Mouse (Mus musculus) Patski (cell line): Measurements from ENCODE around the gene Hoxb6. TPM values are rescaled to one million over a fixed set of nuclear protein-coding genes. Genes with fewer than 3 reads are reported as not detected.

Experiments used
- ATAC-seq: fragments of 100-300 bp; one replicate; pipeline ENCODE4 v1.8.0; 2021
- CTCF ChIA-PET: fragments of 350-600 bp; sonication (Branson Sonifier 250); formaldehyde crosslinking; loops from one replicate; lab custom pipeline; 2022; ENCODE audit warnings: inconsistent platforms; lab: Charles Lee
- POLR2A ChIA-PET: fragments of 350-600 bp; sonication (Branson Sonifier 250); formaldehyde crosslinking; loops from one replicate; lab custom pipeline; 2022; ENCODE audit warnings: antibody characterized with exemption, inconsistent platforms; lab: Charles Lee
- DNase-seq: peaks from one replicate; pipeline ENCODE4 v3.0.0-alpha.2; 2011; ENCODE audit warnings: low read depth, low spot score
- H3K27me3 ChIP-seq: fragments of 371-371 bp; one replicate; pipeline ENCODE4 v1.5.1; 2021
- CTCF ChIP-seq: fragments of 100-300 bp; IDR thresholded peaks from one replicate; pipeline ENCODE4 v1.5.1; 2021
- in situ Hi-C: fragments of 300-500 bp; cut with MboI; formaldehyde crosslinking; loops from 3 replicates; pipeline ENCODE4 v1.11.1; 2018; ENCODE audit warnings: low pct_unique_long_range_greater_than_20kb, mixed read lengths
- polyA plus RNA-seq: library from polyadenylated mRNA; unstranded; gene quantifications from one replicate; pipeline ENCODE4 v1.2.3, GENCODE M21; 2021

Hoxb6 gene
- polyA plus RNA-seq, 1 experiment from 2014 or later: 69.7 TPM

DNA sequence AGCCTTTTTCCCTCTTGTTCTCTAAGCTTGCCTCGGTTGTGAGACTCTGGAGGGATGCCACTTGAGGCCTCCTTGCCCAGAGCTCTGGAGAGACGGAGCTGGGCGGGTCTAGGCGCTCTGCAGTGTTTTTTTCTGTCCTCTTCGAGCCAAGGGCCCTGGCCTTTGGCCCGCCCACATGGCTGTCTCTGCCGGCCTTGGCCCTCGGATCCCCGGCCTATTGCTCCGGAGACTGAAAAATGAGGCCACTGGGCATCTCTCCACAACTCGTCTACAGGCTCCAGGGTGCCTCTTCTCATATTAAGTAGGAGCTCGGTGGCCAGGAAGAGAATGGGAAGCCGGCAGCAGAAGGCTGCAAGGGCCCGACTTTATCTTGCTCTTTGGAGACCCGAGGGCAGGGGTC lies 9.6 kb downstream of the Hoxb6 start:
- no peak for TF ChIP-seq CTCF
- no peak for DNase-seq

DNA sequence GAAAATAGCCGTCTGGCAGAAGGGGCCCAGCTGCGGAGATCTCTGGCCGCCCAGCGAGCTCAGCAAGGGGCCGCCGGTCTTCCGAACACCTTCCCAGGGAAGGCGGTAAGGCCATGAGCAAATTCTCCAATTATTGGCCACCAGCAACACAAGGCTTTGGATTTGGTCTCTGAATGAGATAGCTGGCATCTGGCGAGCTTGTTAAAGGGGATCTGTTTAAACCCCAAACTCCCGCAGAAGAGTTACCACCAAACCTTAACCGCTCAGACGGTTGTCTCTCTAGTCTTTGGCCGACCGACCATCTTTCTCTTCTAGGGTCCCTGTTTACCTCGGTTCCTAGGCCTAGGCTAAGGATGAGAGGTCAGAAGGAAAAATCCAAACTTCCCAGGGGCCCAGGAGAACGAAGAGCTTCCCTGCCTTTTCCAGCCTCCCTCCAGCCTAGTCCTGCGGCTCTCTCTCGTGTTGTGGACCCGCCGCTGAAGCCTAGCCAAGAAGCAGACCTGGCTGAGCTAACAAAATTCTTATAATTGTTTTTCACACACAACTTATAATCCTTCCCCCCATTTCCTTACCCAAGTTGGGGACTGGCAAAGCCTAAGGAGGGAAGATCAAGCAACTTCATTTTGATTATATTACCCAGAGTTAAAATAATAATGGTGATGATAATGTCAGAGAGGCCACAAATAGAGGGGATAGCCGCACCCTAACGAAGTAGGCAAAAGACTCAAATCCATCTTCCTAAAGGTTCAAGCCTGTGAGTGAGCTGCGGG lies 10.3 kb downstream of the Hoxb6 start:
- H3K27me3 ChIP-seq: no peaks in the 10 kb centered on the region

More for the DNA sequence above, 9.6 kb downstream of the Hoxb6 start:
- ATAC-seq: no peak
- in situ Hi-C loops: loop anchor here (5.0 to 10.0 kb wide), 5 partner anchors 113 to 560 kb away; no protein-coding TSS in a partner anchor
- H3K27me3 ChIP-seq: no peaks in the 10 kb centered on the region
- ChIA-PET CTCF (interaction anchor here (0.7 to 21.6 kb wide), 6 partner anchors 9 to 319 kb away, joined by 3 to 215 read pairs (median 6); partner anchors contain the start of gene Hoxb8), POLR2A (interaction anchor here (0.6 to 42.9 kb wide), 14 partner anchors 0 to 330 kb away, joined by 3 to 1274 read pairs (median 4); partner anchors contain the start of genes Hoxb4, Hoxb5, Hoxb6 and Hoxb7)

DNA sequence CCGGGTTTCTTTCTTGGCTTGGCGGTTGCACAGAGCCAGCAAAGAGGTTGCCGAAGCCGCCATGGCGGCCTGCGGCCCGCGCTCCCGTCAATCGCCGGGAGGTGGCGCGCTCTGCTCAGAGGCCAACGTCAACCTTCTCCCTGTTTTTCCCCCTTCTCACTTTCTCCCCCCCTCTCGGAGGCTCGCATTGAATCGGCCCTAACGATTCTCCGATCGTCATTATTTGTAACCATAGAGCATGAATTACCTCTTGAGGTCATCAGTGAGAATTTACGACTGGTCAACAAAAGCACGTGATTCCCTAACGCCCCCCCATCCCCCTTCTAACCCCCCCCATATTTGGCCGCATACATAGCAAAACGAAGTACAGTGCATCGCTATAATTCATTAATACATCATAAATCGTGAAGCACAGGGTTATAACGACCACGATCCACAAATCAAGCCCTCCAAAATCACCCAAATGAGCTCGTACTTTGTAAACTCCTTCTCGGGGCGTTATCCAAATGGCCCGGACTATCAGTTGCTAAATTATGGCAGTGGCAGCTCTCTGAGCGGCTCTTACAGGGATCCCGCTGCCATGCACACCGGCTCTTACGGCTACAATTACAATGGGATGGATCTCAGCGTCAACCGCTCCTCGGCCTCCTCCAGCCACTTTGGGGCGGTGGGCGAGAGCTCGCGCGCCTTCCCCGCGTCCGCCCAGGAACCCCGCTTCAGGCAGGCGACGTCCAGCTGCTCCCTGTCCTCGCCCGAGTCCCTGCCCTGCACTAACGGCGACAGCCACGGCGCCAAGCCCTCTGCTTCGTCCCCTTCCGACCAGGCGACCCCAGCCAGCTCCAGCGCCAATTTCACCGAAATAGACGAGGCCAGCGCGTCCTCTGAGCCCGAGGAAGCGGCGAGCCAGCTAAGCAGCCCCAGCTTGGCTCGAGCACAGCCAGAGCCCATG lies 11.1 kb downstream of the Hoxb6 start, which contains the start of gene Hoxb5:
Gene Hoxb5, plus strand, starts transcription at position 186 of the 949 bp plus-strand sequence.
- no peak for ATAC-seq
- TF ChIP-seq CTCF: no peak
- in situ Hi-C loops: loop anchor here (5.0 to 10.0 kb wide), 5 partner anchors 111 to 559 kb away; no protein-coding TSS in a partner anchor
- H3K27me3 ChIP-seq: no peaks in the 10 kb centered on the region
- POLR2A ChIA-PET: interaction anchor here (0.8 to 42.9 kb wide), 12 partner anchors 1 to 434 kb away, joined by 3 to 1274 read pairs (median 14); partner anchors contain the start of genes Hoxb3, Hoxb4, Hoxb5 and Hoxb6
- CTCF ChIA-PET: interaction anchor here (0.7 to 21.6 kb wide), 14 partner anchors 8 to 317 kb away, joined by 3 to 215 read pairs (median 6); partner anchors contain the start of genes Hoxb3, Hoxb6 and Hoxb8
- peak; percentile 87 for DNase-seq

More for the DNA sequence above, 10.3 kb downstream of the Hoxb6 start:
- ChIA-PET CTCF (interaction anchor here (0.7 to 21.6 kb wide), 11 partner anchors 9 to 318 kb away, joined by 3 to 215 read pairs (median 6); partner anchors contain the start of genes Hoxb6 and Hoxb8), POLR2A (interaction anchor here (0.6 to 42.9 kb wide), 15 partner anchors 0 to 437 kb away, joined by 3 to 1274 read pairs (median 4); partner anchors contain the start of genes Hoxb3, Hoxb4, Hoxb5 and Hoxb6)
- no peak for ATAC-seq
- no peak for DNase-seq
- in situ Hi-C loops: loop anchor here (5.0 to 10.0 kb wide), 5 partner anchors 112 to 560 kb away; no protein-coding TSS in a partner anchor
- TF ChIP-seq CTCF: no peak

DNA sequence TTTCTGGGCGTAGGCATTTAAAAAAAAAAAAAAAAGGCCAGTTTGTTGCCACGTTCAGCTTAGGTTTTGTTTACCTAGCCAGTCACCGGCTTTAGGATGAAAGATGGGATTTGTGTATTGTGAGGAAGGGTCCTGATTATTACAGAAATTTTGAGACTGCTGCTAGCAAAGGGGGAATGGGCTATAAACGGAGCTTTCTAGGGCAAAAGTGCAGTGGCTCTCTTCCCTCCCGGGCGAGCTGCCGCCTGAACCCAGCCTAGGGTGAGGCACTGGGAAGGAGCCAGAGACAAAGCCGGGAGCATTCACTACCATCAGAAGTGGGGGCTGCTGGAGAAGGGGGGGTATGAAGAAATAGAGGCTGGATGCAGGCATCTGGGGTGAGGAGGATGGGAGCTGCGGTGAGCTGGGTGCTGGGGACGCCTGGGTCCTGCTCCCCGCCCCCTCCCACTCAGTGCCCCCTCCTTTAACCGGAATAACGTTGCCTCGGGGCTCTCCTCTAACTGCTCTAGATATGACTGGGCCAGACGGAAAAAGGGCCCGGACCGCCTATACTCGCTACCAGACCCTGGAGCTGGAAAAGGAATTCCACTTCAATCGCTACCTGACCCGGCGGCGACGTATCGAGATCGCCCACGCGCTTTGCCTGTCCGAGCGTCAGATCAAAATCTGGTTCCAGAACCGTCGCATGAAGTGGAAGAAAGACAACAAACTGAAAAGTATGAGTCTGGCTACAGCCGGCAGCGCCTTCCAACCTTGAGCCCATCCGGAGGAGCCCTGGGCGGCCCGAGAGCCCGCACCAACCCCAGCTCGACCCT lies 12.3 kb downstream of the Hoxb6 start:
- in situ Hi-C loops: loop anchor here (5.0 to 10.0 kb wide), 5 partner anchors 110 to 558 kb away; no protein-coding TSS in a partner anchor
- no peak for ATAC-seq
- DNase-seq: no peak

DNA sequence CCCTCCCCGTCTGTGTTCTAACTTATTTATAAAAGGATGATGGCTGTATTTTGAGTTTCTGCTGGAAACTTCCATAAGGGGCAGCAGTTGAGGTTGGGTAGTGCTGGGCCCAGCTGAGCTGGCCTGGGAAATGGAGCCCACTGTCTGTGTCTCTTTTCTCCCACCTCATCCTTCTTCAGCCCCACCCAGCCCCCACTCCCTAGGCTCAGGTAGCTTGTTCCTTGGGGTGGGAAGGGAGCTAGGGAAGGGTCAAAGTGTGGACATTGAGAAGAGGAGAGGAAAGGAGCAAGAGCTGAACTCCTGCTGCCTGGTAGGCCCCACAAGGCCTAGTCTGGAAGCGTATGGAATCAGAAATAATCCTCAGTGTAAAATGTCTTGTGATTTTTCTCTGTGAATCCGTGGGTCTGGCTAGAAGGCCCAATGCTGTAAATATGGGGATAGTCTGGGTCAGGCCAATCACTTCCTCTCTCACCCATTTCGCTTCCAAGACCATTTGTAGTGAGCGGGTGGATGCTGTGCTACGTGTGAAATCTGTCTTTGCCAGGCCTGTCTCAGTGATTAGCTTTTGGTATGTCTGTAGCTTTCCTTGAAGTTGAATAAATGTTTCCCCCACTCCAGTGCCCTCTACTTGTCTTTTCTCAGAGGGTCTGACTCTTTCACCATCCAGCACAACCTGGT lies 13.4 kb downstream of the Hoxb6 start:
- ChIA-PET POLR2A (interaction anchor here (0.8 to 42.9 kb wide), 16 partner anchors 4 to 557 kb away, joined by 3 to 1274 read pairs (median 7); partner anchors contain the start of genes Hoxb2, Hoxb3, Hoxb4 and Hoxb5), CTCF (interaction anchor here (2.0 to 21.6 kb wide), 6 partner anchors 10 to 315 kb away, joined by 5 to 215 read pairs (median 13); partner anchors contain the start of genes Hoxb3 and Hoxb8)
- in situ Hi-C loops: loop anchor here (10.0 kb wide), 2 partner anchors 109 to 369 kb away; no protein-coding TSS in a partner anchor
- no peaks in the 10 kb centered on the region for H3K27me3 ChIP-seq
- ATAC-seq: no peak
- no peak for DNase-seq
- TF ChIP-seq CTCF: no peak

More for the DNA sequence above, 12.3 kb downstream of the Hoxb6 start:
- no peak for TF ChIP-seq CTCF
- ChIA-PET CTCF (interaction anchor here (0.7 to 21.6 kb wide), 9 partner anchors 9 to 316 kb away, joined by 3 to 215 read pairs (median 7); partner anchors contain the start of genes Hoxb3, Hoxb6 and Hoxb8), POLR2A (interaction anchor here (0.7 to 42.9 kb wide), 18 partner anchors 2 to 558 kb away, joined by 3 to 1274 read pairs (median 8); partner anchors contain the start of genes Hoxb2, Hoxb3, Hoxb4 and Hoxb5)
- H3K27me3 ChIP-seq: no peaks in the 10 kb centered on the region

DNA sequence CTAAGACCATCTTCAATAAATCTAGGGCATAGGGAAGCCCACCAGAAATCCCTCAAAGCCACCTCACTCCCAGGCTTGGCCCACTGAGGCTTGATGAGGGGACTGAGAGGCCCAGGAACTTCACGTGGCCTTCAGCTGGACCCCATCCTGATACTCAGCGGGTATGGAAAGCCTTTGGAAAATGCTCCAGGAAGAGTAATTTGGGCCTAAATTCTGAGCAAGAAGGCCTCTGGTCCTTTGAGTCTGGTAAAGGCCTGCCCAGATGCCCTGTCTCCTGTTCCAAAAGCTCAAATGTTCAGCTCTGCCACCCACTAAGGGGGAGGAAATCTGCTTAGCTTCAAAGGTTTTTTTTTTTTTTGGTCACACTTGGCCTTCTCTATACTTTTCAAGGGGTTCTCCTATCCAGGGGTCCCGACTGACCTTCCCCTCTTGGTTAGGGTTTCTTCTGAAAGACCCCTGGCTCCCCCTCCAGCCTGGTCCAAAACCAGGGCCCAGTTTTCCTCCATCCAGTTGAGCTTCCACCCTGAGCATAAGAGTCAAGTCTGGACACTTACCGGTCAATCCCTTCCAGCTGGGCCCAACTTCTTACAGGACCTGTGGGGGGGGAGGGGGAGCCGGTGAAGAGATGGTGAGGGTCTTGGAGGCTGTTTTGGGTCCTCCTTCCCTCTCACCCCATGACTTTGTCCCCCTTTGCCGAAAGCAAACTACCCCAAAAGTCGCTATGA lies 14.1 kb downstream of the Hoxb6 start:
- no peak for TF ChIP-seq CTCF
- POLR2A ChIA-PET: interaction anchor here (0.6 to 42.9 kb wide), 16 partner anchors 4 to 315 kb away, joined by 3 to 1274 read pairs (median 6); partner anchors contain the start of genes Hoxb2, Hoxb3, Hoxb4 and Hoxb5
- in situ Hi-C loops: loop anchor here (10.0 kb wide), 2 partner anchors 108 to 368 kb away; no protein-coding TSS in a partner anchor
- ATAC-seq (no peak), DNase-seq (no peak)
- CTCF ChIA-PET: interaction anchor here (0.9 to 21.6 kb wide), 5 partner anchors 10 to 247 kb away, joined by 3 to 215 read pairs (median 12); partner anchors contain the start of gene Hoxb8
- no peaks in the 10 kb centered on the region for H3K27me3 ChIP-seq

DNA sequence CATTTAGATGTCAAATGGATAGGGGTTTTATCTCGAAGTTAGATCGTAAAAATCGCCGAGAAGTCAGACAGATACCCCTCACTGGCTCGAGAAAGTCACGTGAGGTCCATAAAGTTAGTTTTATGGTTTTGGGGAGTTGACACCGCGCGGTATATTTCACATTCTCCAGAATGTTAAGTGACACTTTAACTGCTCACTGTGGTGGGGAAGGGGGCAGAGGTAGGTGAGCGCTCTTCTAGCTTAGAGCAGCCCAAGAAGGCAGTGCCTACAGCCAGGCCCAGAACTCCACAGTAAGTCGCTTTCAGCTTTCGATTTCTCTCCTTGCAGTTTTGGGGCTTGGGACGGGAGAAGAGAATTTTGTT lies 14.6 kb downstream of the Hoxb6 start:
- in situ Hi-C loops: loop anchor here (10.0 kb wide), 2 partner anchors 108 to 368 kb away; no protein-coding TSS in a partner anchor
- H3K27me3 ChIP-seq: no peaks in the 10 kb centered on the region
- peak; percentile 89 for DNase-seq
- TF ChIP-seq CTCF: no peak
- ATAC-seq: peak; percentile 15
- ChIA-PET POLR2A (interaction anchor here (1.2 to 42.9 kb wide), 11 partner anchors 5 to 106 kb away, joined by 3 to 1274 read pairs (median 11); partner anchors contain the start of genes Hoxb2, Hoxb3, Hoxb4 and Hoxb5), CTCF (interaction anchor here (0.9 to 21.6 kb wide), 3 partner anchors 10 to 28 kb away, joined by 3 to 215 read pairs (median 5); partner anchors contain the start of gene Hoxb8)
